Mouse (Mus musculus): ENCODE measurements around the gene Tmem117. TPM values are rescaled to one million over a fixed set of nuclear protein-coding genes. Genes with fewer than 3 reads are reported as not detected.

The Tmem117 gene
- polyA plus RNA-seq, 1 experiment from 2014 or later = 3.1 TPM

- Histone ChIP-seq H3K4me2 (ENCODE audit: low read depth) (no peak overlapping the region), H3K9me3 (ENCODE audit: control insufficient read depth, low read length) (0 out of 2 replicates have a peak, but pooled peaks cover 2% of the 10 kb centered on the region), H3K4me3 (ENCODE audit: low read depth, low read length) (no peak overlapping the region), H3K9ac (ENCODE audit: low read length) (no peak overlapping the region), H3K4me1 (ENCODE audit: control insufficient read depth, insufficient read depth, low read length) (peaks cover 8% of the 10 kb centered on the region; the same call in 1 of the 2 replicates), H3K36me3 (ENCODE audit: control insufficient read depth, insufficient read depth, low read length) (no peaks in the 10 kb centered on the region), H3K27ac (ENCODE audit: low read depth, low read length) (no peak overlapping the region), H3K27me3 (ENCODE audit: control insufficient read depth, insufficient read depth, low read length) (no peaks in the 10 kb centered on the region)
- ATAC-seq (ENCODE audit: insufficient read depth, low FRiP score, low TSS enrichment) = no peak
- no peak for DNase-seq (ENCODE audit: low spot score)
- 92% methylated on average over 19 of the region's 19 CpGs for WGBS
These were observed 142.7 kb downstream of the Tmem117 start for GRCm38 (mm10) chr15:94771691-94772090.

- Histone ChIP-seq H3K27ac (ENCODE audit: low read depth, low read length) (0 out of 2 replicates have a peak overlapping the region, but pooled peaks have one; percentile 31), H3K27me3 (ENCODE audit: control insufficient read depth, insufficient read depth, low read length) (no peaks in the 10 kb centered on the region), H3K9ac (ENCODE audit: low read length) (no peak overlapping the region), H3K4me3 (ENCODE audit: low read depth, low read length) (no peak overlapping the region), H3K9me3 (ENCODE audit: control insufficient read depth, low read length) (0 out of 2 replicates have a peak, but pooled peaks cover 2% of the 10 kb centered on the region), H3K36me3 (ENCODE audit: control insufficient read depth, insufficient read depth, low read length) (no peaks in the 10 kb centered on the region), H3K4me1 (ENCODE audit: control insufficient read depth, insufficient read depth, low read length) (peaks cover 8% of the 10 kb centered on the region; the same call in 1 of the 2 replicates), H3K4me2 (ENCODE audit: low read depth) (peak overlapping the region; percentile 19)
- ATAC-seq (ENCODE audit: insufficient read depth, low FRiP score, low TSS enrichment) (peak; percentile 65), DNase-seq (ENCODE audit: low spot score) (peak; percentile 60)
- WGBS = 41% methylated on average over 17 of the region's 17 CpGs
These were observed 147.4 kb downstream of the Tmem117 start for GRCm38 (mm10) chr15:94776119-94777069.

GRCm38 (mm10) chr15:94781556-94781955 lies 152.5 kb downstream of the Tmem117 start:
- no peak for DNase-seq (ENCODE audit: low spot score)
- Histone ChIP-seq H3K4me3 (ENCODE audit: low read depth, low read length) (no peak overlapping the region), H3K9ac (ENCODE audit: low read length) (no peak overlapping the region), H3K4me1 (ENCODE audit: control insufficient read depth, insufficient read depth, low read length) (0 out of 2 replicates have a peak, but pooled peaks cover under 1% of the 10 kb centered on the region), H3K9me3 (ENCODE audit: control insufficient read depth, low read length) (no peaks in the 10 kb centered on the region), H3K27ac (ENCODE audit: low read depth, low read length) (no peak overlapping the region), H3K36me3 (ENCODE audit: control insufficient read depth, insufficient read depth, low read length) (no peaks in the 10 kb centered on the region), H3K4me2 (ENCODE audit: low read depth) (no peak overlapping the region), H3K27me3 (ENCODE audit: control insufficient read depth, insufficient read depth, low read length) (no peaks in the 10 kb centered on the region)
- 81% methylated on average over 1 of the region's 1 CpGs for WGBS
- no peak for ATAC-seq (ENCODE audit: insufficient read depth, low FRiP score, low TSS enrichment)

GRCm38 (mm10) chr15:94793455-94793854 lies 164.4 kb downstream of the Tmem117 start:
- H3K27ac ChIP-seq (ENCODE audit: low read depth, low read length) = no peak overlapping the region
- no peak for ATAC-seq (ENCODE audit: insufficient read depth, low FRiP score, low TSS enrichment)
- no peak overlapping the region for H3K4me3 ChIP-seq (ENCODE audit: low read depth, low read length)
- H3K27me3 ChIP-seq (ENCODE audit: control insufficient read depth, insufficient read depth, low read length) = no peaks in the 10 kb centered on the region
- no peak overlapping the region for H3K4me2 ChIP-seq (ENCODE audit: low read depth)
- WGBS = 82% methylated on average over 8 of the region's 8 CpGs
- no peak for DNase-seq (ENCODE audit: low spot score)
- no peaks in the 10 kb centered on the region for H3K9me3 ChIP-seq (ENCODE audit: control insufficient read depth, low read length)
- H3K4me1 ChIP-seq (ENCODE audit: control insufficient read depth, insufficient read depth, low read length) = peaks cover 7% of the 10 kb centered on the region; the same call in 1 of the 2 replicates
- no peak overlapping the region for H3K9ac ChIP-seq (ENCODE audit: low read length)
- no peaks in the 10 kb centered on the region for H3K36me3 ChIP-seq (ENCODE audit: control insufficient read depth, insufficient read depth, low read length)

- WGBS = 59% methylated on average over 4 of the region's 4 CpGs
- Histone ChIP-seq H3K9me3 (ENCODE audit: control insufficient read depth, low read length) (no peaks in the 10 kb centered on the region), H3K4me2 (ENCODE audit: low read depth) (no peak overlapping the region), H3K4me1 (ENCODE audit: control insufficient read depth, insufficient read depth, low read length) (peaks cover 12% of the 10 kb centered on the region; the same call in 1 of the 2 replicates), H3K27me3 (ENCODE audit: control insufficient read depth, insufficient read depth, low read length) (no peaks in the 10 kb centered on the region), H3K4me3 (ENCODE audit: low read depth, low read length) (no peak overlapping the region), H3K27ac (ENCODE audit: low read depth, low read length) (no peak overlapping the region), H3K9ac (ENCODE audit: low read length) (no peak overlapping the region), H3K36me3 (ENCODE audit: control insufficient read depth, insufficient read depth, low read length) (no peaks in the 10 kb centered on the region)
- DNase-seq (ENCODE audit: low spot score) (no peak), ATAC-seq (ENCODE audit: insufficient read depth, low FRiP score, low TSS enrichment) (no peak)
These were observed 166.5 kb downstream of the Tmem117 start for GRCm38 (mm10) chr15:94795484-94795883.

- Histone ChIP-seq H3K9ac (ENCODE audit: low read length) (no peak overlapping the region), H3K36me3 (ENCODE audit: control insufficient read depth, insufficient read depth, low read length) (no peaks in the 10 kb centered on the region), H3K4me1 (ENCODE audit: control insufficient read depth, insufficient read depth, low read length) (peaks cover 12% of the 10 kb centered on the region; the same call in 1 of the 2 replicates), H3K4me2 (ENCODE audit: low read depth) (no peak overlapping the region), H3K4me3 (ENCODE audit: low read depth, low read length) (no peak overlapping the region), H3K9me3 (ENCODE audit: control insufficient read depth, low read length) (no peaks in the 10 kb centered on the region), H3K27ac (ENCODE audit: low read depth, low read length) (no peak overlapping the region), H3K27me3 (ENCODE audit: control insufficient read depth, insufficient read depth, low read length) (no peaks in the 10 kb centered on the region)
- WGBS = 13% methylated on average over 3 of the region's 3 CpGs
- no peak for ATAC-seq (ENCODE audit: insufficient read depth, low FRiP score, low TSS enrichment)
- no peak for DNase-seq (ENCODE audit: low spot score)
These were observed 169.2 kb downstream of the Tmem117 start for GRCm38 (mm10) chr15:94798236-94798635.

GRCm38 (mm10) chr15:94801462-94801861 lies 172.4 kb downstream of the Tmem117 start:
- Histone ChIP-seq H3K27me3 (ENCODE audit: control insufficient read depth, insufficient read depth, low read length) (no peaks in the 10 kb centered on the region), H3K4me1 (ENCODE audit: control insufficient read depth, insufficient read depth, low read length) (peaks cover 17% of the 10 kb centered on the region; the same call in 1 of the 2 replicates), H3K4me2 (ENCODE audit: low read depth) (no peak overlapping the region), H3K4me3 (ENCODE audit: low read depth, low read length) (no peak overlapping the region), H3K9ac (ENCODE audit: low read length) (no peak overlapping the region), H3K36me3 (ENCODE audit: control insufficient read depth, insufficient read depth, low read length) (no peaks in the 10 kb centered on the region), H3K9me3 (ENCODE audit: control insufficient read depth, low read length) (no peaks in the 10 kb centered on the region), H3K27ac (ENCODE audit: low read depth, low read length) (no peak overlapping the region)
- no peak for ATAC-seq (ENCODE audit: insufficient read depth, low FRiP score, low TSS enrichment)
- 67% methylated on average over 8 of the region's 8 CpGs for WGBS
- DNase-seq (ENCODE audit: low spot score) = no peak

- Histone ChIP-seq H3K9ac (ENCODE audit: low read length) (no peak overlapping the region), H3K4me3 (ENCODE audit: low read depth, low read length) (no peak overlapping the region), H3K27ac (ENCODE audit: low read depth, low read length) (no peak overlapping the region), H3K27me3 (ENCODE audit: control insufficient read depth, insufficient read depth, low read length) (no peaks in the 10 kb centered on the region), H3K4me2 (ENCODE audit: low read depth) (no peak overlapping the region), H3K36me3 (ENCODE audit: control insufficient read depth, insufficient read depth, low read length) (no peaks in the 10 kb centered on the region), H3K4me1 (ENCODE audit: control insufficient read depth, insufficient read depth, low read length) (peaks cover 16% of the 10 kb centered on the region; the same call in 1 of the 2 replicates), H3K9me3 (ENCODE audit: control insufficient read depth, low read length) (no peaks in the 10 kb centered on the region)
- DNase-seq (ENCODE audit: low spot score) = no peak
- WGBS = 78% methylated on average over 17 of the region's 17 CpGs
- no peak for ATAC-seq (ENCODE audit: insufficient read depth, low FRiP score, low TSS enrichment)
These were observed 173.8 kb downstream of the Tmem117 start for GRCm38 (mm10) chr15:94802820-94803219.
